Mouse (Mus musculus) thymus, adult 2 months (tissue): ENCODE measurements around the gene Scaf11.
"Not testable (repeated sequence)": the region's sequence is repeated elsewhere in the genome, so short reads cannot be mapped to it uniquely, and the experiment has no call there.

Experiments used
- CTCF ChIP-seq: fragments of 200-500 bp; IDR thresholded peaks from 2 replicates; pipeline ENCODE4 v1.5.1; 2012; ENCODE audit warnings: mild to moderate bottlenecking, control low read depth, low read length, moderate library complexity, borderline replicate concordance; ENCODE audit not compliant: control insufficient read depth, poor library complexity, insufficient read depth; ENCODE audit errors: extremely low read depth
- POLR2A ChIP-seq: fragments of 200-500 bp; IDR thresholded peaks from 2 replicates; pipeline ENCODE4 v1.6.1; 2012; ENCODE audit warnings: mild to moderate bottlenecking, low read length, control low read depth, moderate library complexity; ENCODE audit not compliant: control insufficient read depth, poor library complexity, insufficient read depth; ENCODE audit errors: extremely low read depth

GRCm38 (mm10) chr15:96441480-96441879 lies 19.2 kb downstream of the Scaf11 start:
- not testable (repeated sequence) for TF ChIP-seq POLR2A, CTCF
